Mouse (Mus musculus) midbrain, embryonic 16.5 days (tissue): ENCODE results near the gene Entpd6. TPM values are rescaled to one million over a fixed set of nuclear protein-coding genes. Genes with fewer than 3 reads are reported as not detected.
A peak's percentile ranks its signal among the peaks of the same experiment; 100 is the strongest.

Experiments used
- ATAC-seq: fragments of 200-750 bp; cut with Nextera tagmentation; 2 replicates; pipeline ENCODE4 v1.8.0; 2017; ENCODE audit warnings: moderate TSS enrichment
- H3K27ac ChIP-seq: fragments of 300-500 bp; sonication (generic); 2 replicates; pipeline ENCODE4 v1.5.1; 2014; ENCODE audit warnings: mild to moderate bottlenecking, low read length, mixed read lengths
- H3K27me3 ChIP-seq: fragments of 300-500 bp; sonication (generic); 2 replicates; pipeline ENCODE4 v1.6.1; 2014; ENCODE audit warnings: low read depth, low read length, mixed read lengths; ENCODE audit not compliant: control insufficient read depth, insufficient read depth
- H3K36me3 ChIP-seq: fragments of 300-500 bp; sonication (generic); 2 replicates; pipeline ENCODE4 v1.6.1; 2014; ENCODE audit warnings: mild to moderate bottlenecking, low read length, moderate library complexity, mixed read lengths; ENCODE audit not compliant: control insufficient read depth, insufficient read depth
- H3K4me1 ChIP-seq: fragments of 300-500 bp; sonication (generic); 2 replicates; pipeline ENCODE4 v1.6.1; 2014; ENCODE audit warnings: mild to moderate bottlenecking, low read length, mixed read lengths; ENCODE audit not compliant: control insufficient read depth, insufficient read depth
- H3K4me2 ChIP-seq: fragments of 300-500 bp; sonication (generic); 2 replicates; pipeline ENCODE4 v1.6.1; 2014; ENCODE audit warnings: mild to moderate bottlenecking, low read length, mixed read lengths
- H3K4me3 ChIP-seq: fragments of 300-500 bp; sonication (generic); 2 replicates; pipeline ENCODE4 v1.5.1; 2014; ENCODE audit warnings: low read depth, mild to moderate bottlenecking, low read length, moderate library complexity, mixed read lengths
- H3K9ac ChIP-seq: fragments of 300-500 bp; sonication (generic); 2 replicates; pipeline ENCODE4 v1.6.1; 2014; ENCODE audit warnings: low read depth, low read length, mixed read lengths
- H3K9me3 ChIP-seq: fragments of 300-500 bp; sonication (generic); replicated peaks from 2 replicates; pipeline ENCODE4 v1.6.1; 2014; ENCODE audit warnings: mild to moderate bottlenecking, low read length, mixed read lengths; ENCODE audit not compliant: control insufficient read depth, poor library complexity, severe bottlenecking
- WGBS: fragments of 180-500 bp; shearing (Covaris S2); extraction: QIAGEN DNeasy Blood & Tissue Kit; methylation state at CpG from one replicate; pipeline ENCODE4 v1.1.7; 2014; 5-methylcytosine and 5-hydroxymethylcytosine counted together
- polyA plus RNA-seq: library from polyadenylated mRNA; unstranded; fragments of >200 nt; fragmentation: Nextera tagmentation; extraction: Ambion mirVana; gene quantifications from 2 replicates; pipeline ENCODE4 v1.2.1, GENCODE M21; 2015

Gene Entpd6
- polyA plus RNA-seq, 1 experiment from 2014 or later: 85.7 TPM

- no peaks in the 10 kb centered on the region for H3K4me1 ChIP-seq
- H3K9ac ChIP-seq: no peak overlapping the region
- H3K36me3 ChIP-seq: peaks cover 34% of the 10 kb centered on the region
- no peaks in the 10 kb centered on the region for H3K27me3 ChIP-seq
- no peak overlapping the region for H3K4me2 ChIP-seq
- no peak for ATAC-seq
- no peaks in the 10 kb centered on the region for H3K9me3 ChIP-seq
- no peak overlapping the region for H3K27ac ChIP-seq
- WGBS: 97% methylated on average over 1 of the region's 1 CpGs
- H3K4me3 ChIP-seq: no peak overlapping the region
Measured at GRCm38 (mm10) chr2:150803035-150803434, 54.2 kb downstream of the Entpd6 start.

- peaks cover 42% of the 10 kb centered on the region for H3K36me3 ChIP-seq
Measured at GRCm38 (mm10) chr2:150808381-150808780, 59.5 kb downstream of the Entpd6 start.

GRCm38 (mm10) chr2:150808812-150809211, 60.0 kb downstream of the Entpd6 start:
- H3K9ac ChIP-seq: no peak overlapping the region
- H3K4me3 ChIP-seq: no peak overlapping the region
- ATAC-seq: 0 out of 2 replicates have a peak, but pooled peaks have one; percentile 46
- H3K36me3 ChIP-seq: peaks cover 45% of the 10 kb centered on the region
- no peak overlapping the region for H3K27ac ChIP-seq
- 91% methylated on average over 6 of the region's 6 CpGs for WGBS
- H3K27me3 ChIP-seq: no peaks in the 10 kb centered on the region
- no peaks in the 10 kb centered on the region for H3K4me1 ChIP-seq
- H3K9me3 ChIP-seq: no peaks in the 10 kb centered on the region
- no peak overlapping the region for H3K4me2 ChIP-seq

More at GRCm38 (mm10) chr2:150808381-150808780, 59.5 kb downstream of the Entpd6 start:
- H3K4me1 ChIP-seq: no peaks in the 10 kb centered on the region
- no peaks in the 10 kb centered on the region for H3K27me3 ChIP-seq
- H3K9ac ChIP-seq: no peak overlapping the region
- no peak overlapping the region for H3K4me2 ChIP-seq
- H3K9me3 ChIP-seq: no peaks in the 10 kb centered on the region
- H3K4me3 ChIP-seq: no peak overlapping the region
- peak; percentile 77 for ATAC-seq
- no peak overlapping the region for H3K27ac ChIP-seq
- WGBS: 69% methylated on average over 6 of the region's 6 CpGs

- Histone ChIP-seq H3K27ac (no peak overlapping the region), H3K9ac (no peak overlapping the region), H3K27me3 (no peaks in the 10 kb centered on the region), H3K4me3 (no peak overlapping the region), H3K4me2 (no peak overlapping the region), H3K9me3 (no peaks in the 10 kb centered on the region), H3K4me1 (no peaks in the 10 kb centered on the region), H3K36me3 (peaks cover 58% of the 10 kb centered on the region)
- no peak for ATAC-seq
- 94% methylated on average over 5 of the region's 5 CpGs for WGBS
Measured at GRCm38 (mm10) chr2:150810603-150811002, 61.8 kb downstream of the Entpd6 start.

GRCm38 (mm10) chr2:150812816-150813215, 64.0 kb downstream of the Entpd6 start:
- Histone ChIP-seq H3K4me2 (no peak overlapping the region), H3K4me1 (no peaks in the 10 kb centered on the region), H3K36me3 (peaks cover 61% of the 10 kb centered on the region), H3K4me3 (no peak overlapping the region), H3K9ac (no peak overlapping the region), H3K27me3 (no peaks in the 10 kb centered on the region), H3K27ac (no peak overlapping the region), H3K9me3 (no peaks in the 10 kb centered on the region)
- ATAC-seq: no peak
- WGBS: 96% methylated on average over 6 of the region's 6 CpGs

- ATAC-seq: no peak
- Histone ChIP-seq H3K4me3 (no peak overlapping the region), H3K36me3 (peaks cover 69% of the 10 kb centered on the region)
Measured at GRCm38 (mm10) chr2:150816676-150817402, 68.0 kb downstream of the Entpd6 start.

GRCm38 (mm10) chr2:150818742-150819141, 69.9 kb downstream of the Entpd6 start:
- Histone ChIP-seq H3K4me2 (no peak overlapping the region), H3K27ac (no peak overlapping the region), H3K4me1 (no peaks in the 10 kb centered on the region), H3K27me3 (no peaks in the 10 kb centered on the region), H3K9ac (no peak overlapping the region), H3K4me3 (no peak overlapping the region), H3K36me3 (peaks cover 52% of the 10 kb centered on the region), H3K9me3 (no peaks in the 10 kb centered on the region)
- no peak for ATAC-seq
- 91% methylated on average over 8 of the region's 8 CpGs for WGBS

More at GRCm38 (mm10) chr2:150816676-150817402, 68.0 kb downstream of the Entpd6 start:
- H3K27me3 ChIP-seq: no peaks in the 10 kb centered on the region
- H3K4me2 ChIP-seq: no peak overlapping the region
- H3K27ac ChIP-seq: no peak overlapping the region
- H3K9ac ChIP-seq: no peak overlapping the region
- WGBS: 94% methylated on average over 18 of the region's 18 CpGs
- H3K9me3 ChIP-seq: no peaks in the 10 kb centered on the region
- H3K4me1 ChIP-seq: no peaks in the 10 kb centered on the region

- ATAC-seq: no peak
- WGBS: 95% methylated on average over 8 of the region's 8 CpGs
Measured at GRCm38 (mm10) chr2:150820720-150821119, 71.9 kb downstream of the Entpd6 start.

More at GRCm38 (mm10) chr2:150820720-150821119, 71.9 kb downstream of the Entpd6 start:
- Histone ChIP-seq H3K4me2 (no peak overlapping the region), H3K4me1 (no peaks in the 10 kb centered on the region), H3K27ac (no peak overlapping the region), H3K36me3 (peaks cover 47% of the 10 kb centered on the region), H3K4me3 (no peak overlapping the region), H3K9me3 (no peaks in the 10 kb centered on the region), H3K9ac (no peak overlapping the region), H3K27me3 (no peaks in the 10 kb centered on the region)
